Mouse (Mus musculus): ENCODE measurements around the gene Tmem238.

DNA sequence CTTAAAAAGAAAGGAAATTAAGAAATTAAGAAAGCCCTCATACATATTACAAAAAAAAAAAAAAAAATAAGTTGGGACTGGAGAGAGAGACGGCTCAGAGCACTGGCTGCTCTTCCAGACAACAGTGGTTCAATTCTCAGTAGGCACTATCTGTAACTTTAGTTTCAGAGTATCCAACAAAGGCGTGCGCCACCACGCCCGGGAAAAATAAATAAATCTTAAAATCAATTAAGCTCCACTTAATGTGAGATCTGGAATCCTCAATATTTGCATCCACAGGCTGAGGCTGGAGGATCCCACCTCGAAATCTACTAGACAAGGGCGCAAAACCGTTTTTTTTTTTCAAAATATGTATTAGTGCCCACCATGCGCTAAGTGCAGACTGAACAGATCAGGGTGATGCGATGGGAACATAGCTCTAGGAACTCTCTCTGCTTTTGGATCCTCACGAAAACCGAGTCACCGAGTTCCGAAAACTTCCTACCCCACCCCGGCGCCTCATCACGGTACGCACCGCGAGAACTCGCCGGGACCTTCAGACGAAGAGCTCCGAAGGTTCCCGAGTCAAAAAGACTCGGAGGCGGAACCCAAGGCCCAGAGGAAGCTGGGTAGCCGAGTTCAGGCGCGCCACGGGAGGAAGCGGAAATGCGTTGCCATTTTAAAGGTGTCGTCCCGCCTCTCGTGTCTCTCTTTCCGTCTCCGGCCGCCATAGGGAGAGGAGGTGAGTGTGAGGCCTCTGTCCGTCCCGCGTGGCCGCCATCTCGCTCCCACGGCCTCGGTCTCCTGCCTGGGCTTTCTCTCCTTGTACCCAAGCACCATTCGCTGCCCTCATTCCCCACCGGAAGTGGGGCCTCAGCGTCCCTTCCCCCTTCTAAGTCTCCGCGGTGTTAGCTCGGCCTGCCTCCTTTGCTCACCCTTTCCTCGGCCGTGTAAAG lies 3.1 kb upstream of the Tmem238 start, which contains the start of gene Rpl28:
- TF ChIP-seq CTCF (IDR thresholded peaks at IDR 0.05; ENCODE audit: control insufficient read depth, insufficient read depth, insufficient read length) (no peak), USF1 (IDR thresholded peaks at IDR 0.05; ENCODE audit: low read depth) (no peak), MAX (IDR thresholded peaks at IDR 0.05) (peak; percentile 85)

All from C2C12 (cell line).